ENCODE assay signal across 30 mouse cellular contexts in genomic region chr1:120558341-120559285, GRCm38 (mm10). TPM values are rescaled to one million over a fixed set of nuclear protein-coding genes. Genes with fewer than 3 reads are reported as not detected.
DNase-seq lines count a peak whose midpoint lies in the region; ATAC-seq and TF ChIP-seq lines count a peak whose summit lies in the region.
"Had no signal": no experiment of that assay in that cellular context is flagged by ENCODE, and none has a peak within 500 bp of the region (broad histone marks: within the 10 kb centered on the region; RNA-seq: fewer than 3 reads in every experiment).

No protein-coding gene starts in this region.

- no peak for TF ChIP-seq CTCF in hindbrain, postnatal 0 days (IDR thresholded peaks at IDR 0.05; ENCODE audit: low read depth)

- no peaks in the 10 kb centered on the region for H3K27me3 ChIP-seq in embryonic facial prominence, embryonic 11.5 days (ENCODE audit: control insufficient read depth, insufficient read depth, low read length)
- H3K27me3 ChIP-seq in embryonic facial prominence, embryonic 10.5 days (replicated peaks; ENCODE audit: low read depth, poor library complexity, severe bottlenecking) = no peaks in the 10 kb centered on the region
- no peaks in the 10 kb centered on the region for H3K27me3 ChIP-seq in hindbrain, postnatal 0 days (ENCODE audit: insufficient read depth, low read length)
- H3K27me3 ChIP-seq in hindbrain, embryonic 14.5 days (ENCODE audit: control insufficient read depth, insufficient read depth, low read length) = no peaks in the 10 kb centered on the region

- H3K9me3 ChIP-seq in embryonic facial prominence, embryonic 11.5 days (replicated peaks; ENCODE audit: control insufficient read depth, low read length) = no peaks in the 10 kb centered on the region
- H3K9me3 ChIP-seq in embryonic facial prominence, embryonic 10.5 days = no peaks in the 10 kb centered on the region
- no peaks in the 10 kb centered on the region for H3K9me3 ChIP-seq in hindbrain, postnatal 0 days (ENCODE audit: low read length)
- H3K9me3 ChIP-seq in hindbrain, embryonic 14.5 days (ENCODE audit: control insufficient read depth, low read length) = 0 out of 2 replicates have a peak, but pooled peaks cover 3% of the 10 kb centered on the region
- H3K9me3 ChIP-seq: megakaryocyte, embryonic 14.5 days had no signal

- H3K9ac ChIP-seq in embryonic facial prominence, embryonic 11.5 days (replicated peaks; ENCODE audit: low read length) = no peak overlapping the region
- no peak overlapping the region for H3K9ac ChIP-seq in hindbrain, postnatal 0 days (replicated peaks; ENCODE audit: low read length)
- no peak overlapping the region for H3K9ac ChIP-seq in hindbrain, embryonic 14.5 days
- H3K9ac ChIP-seq: forebrain, postnatal 0 days; liver, postnatal 0 days had no signal

- no peak overlapping the region for H3K27ac ChIP-seq in embryonic facial prominence, embryonic 11.5 days (replicated peaks; ENCODE audit: low read depth, low read length)
- H3K27ac ChIP-seq in embryonic facial prominence, embryonic 10.5 days (replicated peaks) = no peak overlapping the region
- H3K27ac ChIP-seq in hindbrain, postnatal 0 days = no peak overlapping the region
- H3K27ac ChIP-seq in hindbrain, embryonic 14.5 days = no peak overlapping the region

- no peak overlapping the region for H3K4me2 ChIP-seq in embryonic facial prominence, embryonic 11.5 days (ENCODE audit: low read depth, low read length)
- H3K4me2 ChIP-seq in hindbrain, postnatal 0 days (ENCODE audit: low read depth, low read length) = no peak overlapping the region
- H3K4me2 ChIP-seq in hindbrain, embryonic 14.5 days (replicated peaks) = no peak overlapping the region
- H3K4me2 ChIP-seq: liver, embryonic 11.5 days had no signal

- no peaks in the 10 kb centered on the region for H3K36me3 ChIP-seq in embryonic facial prominence, embryonic 11.5 days (replicated peaks; ENCODE audit: control insufficient read depth, insufficient read depth, low read depth, low read length)
- H3K36me3 ChIP-seq in embryonic facial prominence, embryonic 10.5 days (replicated peaks) = no peaks in the 10 kb centered on the region
- no peaks in the 10 kb centered on the region for H3K36me3 ChIP-seq in hindbrain, postnatal 0 days (ENCODE audit: insufficient read depth, low read length)
- no peaks in the 10 kb centered on the region for H3K36me3 ChIP-seq in hindbrain, embryonic 14.5 days (replicated peaks; ENCODE audit: control insufficient read depth, insufficient read depth)

- ATAC-seq in embryonic facial prominence, embryonic 11.5 days (replicated peaks; ENCODE audit: insufficient number of reproducible peaks, low FRiP score, low TSS enrichment, low read depth) = peak; percentile 23; the same call in 1 of the 2 replicates
- ATAC-seq in hindbrain, postnatal 0 days = 0 out of 2 replicates have a peak, but pooled peaks have one; percentile 21
- no peak for ATAC-seq in hindbrain, embryonic 14.5 days (ENCODE audit: low FRiP score)
- ATAC-seq: forebrain, postnatal 0 days; liver, postnatal 0 days had no signal

- no peak for DNase-seq in embryonic facial prominence, embryonic 11.5 days (ENCODE audit: low spot score)
- no peak for DNase-seq in embryonic facial prominence, embryonic 10.5 days (ENCODE audit: low spot score)
- no peak for DNase-seq in hindbrain, postnatal 0 days (ENCODE audit: low spot score)
- no peak for DNase-seq in hindbrain, embryonic 14.5 days (ENCODE audit: low spot score)
- DNase-seq in lung, postnatal 10 days = peak; percentile 22
- no peak for DNase-seq in lung, postnatal 36 days
- no peak for DNase-seq in thymus, postnatal 0 days (ENCODE audit: low spot score)
- DNase-seq: adrenal gland, postnatal 14 days; cerebellum, adult 2 months; cerebellum, postnatal 36 days; embryo, embryonic 11 days; forebrain, postnatal 0 days; gastrocnemius, postnatal 14 days; heart, adult 18-20 months; kidney, adult 2 months; kidney, postnatal 10 days; left cerebral cortex, postnatal 4 days; liver, postnatal 0 days; midbrain, embryonic 14.5 days; retina, postnatal 1 day; right cerebral cortex, postnatal 25 days; spleen, adult 18-20 months; thymus, postnatal 36 days had no signal

- WGBS in embryonic facial prominence, embryonic 11.5 days = 82% methylated on average over 9 of the region's 9 CpGs
- WGBS in embryonic facial prominence, embryonic 10.5 days = 82% methylated on average over 9 of the region's 9 CpGs
- WGBS in hindbrain, postnatal 0 days = 71% methylated on average over 9 of the region's 9 CpGs
- WGBS in hindbrain, embryonic 14.5 days = 77% methylated on average over 9 of the region's 9 CpGs

- H3K4me3 ChIP-seq in embryonic facial prominence, embryonic 11.5 days (ENCODE audit: low read depth, low read length) = no peak overlapping the region
- H3K4me3 ChIP-seq in embryonic facial prominence, embryonic 10.5 days = no peak overlapping the region
- H3K4me3 ChIP-seq in hindbrain, postnatal 0 days (ENCODE audit: low read length) = no peak overlapping the region
- H3K4me3 ChIP-seq in hindbrain, embryonic 14.5 days (replicated peaks; ENCODE audit: low read length) = no peak overlapping the region
- H3K4me3 ChIP-seq: megakaryocyte, embryonic 14.5 days had no signal

- no peaks in the 10 kb centered on the region for H3K4me1 ChIP-seq in embryonic facial prominence, embryonic 11.5 days (ENCODE audit: control insufficient read depth, insufficient read depth, low read length)
- H3K4me1 ChIP-seq in embryonic facial prominence, embryonic 10.5 days = no peaks in the 10 kb centered on the region
- no peaks in the 10 kb centered on the region for H3K4me1 ChIP-seq in hindbrain, postnatal 0 days (ENCODE audit: insufficient read depth, low read length)
- H3K4me1 ChIP-seq in hindbrain, embryonic 14.5 days (replicated peaks; ENCODE audit: control insufficient read depth, insufficient read depth, low read length) = no peaks in the 10 kb centered on the region
- H3K4me1 ChIP-seq: megakaryocyte, embryonic 14.5 days had no signal

RNA-seq across cellular contexts. Expression of gene En1, which starts 43.6 kb away (rescaled TPM):
- 1.0 and 1.4 TPM in 2 replicates for polyA plus RNA-seq in embryonic facial prominence, embryonic 11.5 days (2014; fragmentation: Nextera tagmentation; extraction: Ambion mirVana)
- 0.30 and 0.47 TPM in 2 replicates for polyA plus RNA-seq in embryonic facial prominence, embryonic 10.5 days (2016; fragmentation: Nextera tagmentation; extraction: Ambion mirVana)
- total RNA-seq in hindbrain, postnatal 0 days (2014; rRNA removed) = 13.0 and 13.2 TPM in 2 replicates
- polyA plus RNA-seq in hindbrain, postnatal 0 days (2015; fragmentation: Nextera tagmentation; extraction: Ambion mirVana) = 6.3 and 6.9 TPM in 2 replicates
- 2.7 and 6.2 TPM in 2 replicates for polyA plus RNA-seq in hindbrain, embryonic 14.5 days (2014; fragmentation: Nextera tagmentation; extraction: Ambion mirVana)
- polyA plus RNA-seq in thymus, postnatal 0 days (2015; fragmentation: Nextera tagmentation; extraction: Ambion mirVana) = 0.05 TPM in 1 of 2 replicates, not detected in the other
- total RNA-seq: adrenal gland, postnatal 14 days; heart, adult 18-20 months; hematopoietic stem cell, adult 5-6 weeks; layer of hippocampus, adult 18-20 months; left cerebral cortex, adult 8-10 months had no signal
- polyA plus RNA-seq: liver, postnatal 0 days had no signal

RNA-seq across cellular contexts. Expression of gene Marco, which starts 53.8 kb away (rescaled TPM):
- polyA plus RNA-seq in embryonic facial prominence, embryonic 11.5 days (2014; fragmentation: Nextera tagmentation; extraction: Ambion mirVana) = 0.10 TPM in 1 of 2 replicates, not detected in the other
- polyA plus RNA-seq in embryonic facial prominence, embryonic 10.5 days (2016; fragmentation: Nextera tagmentation; extraction: Ambion mirVana) = not detected in 2 replicates
- total RNA-seq in hindbrain, postnatal 0 days (2014; rRNA removed) = not detected in 2 replicates
- polyA plus RNA-seq in hindbrain, postnatal 0 days (2015; fragmentation: Nextera tagmentation; extraction: Ambion mirVana) = 0.15 TPM in 1 of 2 replicates, not detected in the other
- polyA plus RNA-seq in hindbrain, embryonic 14.5 days (2014; fragmentation: Nextera tagmentation; extraction: Ambion mirVana) = 0.21 TPM in 1 of 2 replicates, not detected in the other
- 0.38 and 0.63 TPM in 2 replicates for polyA plus RNA-seq in thymus, postnatal 0 days (2015; fragmentation: Nextera tagmentation; extraction: Ambion mirVana)
- total RNA-seq: forebrain, postnatal 0 days; gastrocnemius, postnatal 14 days; hematopoietic stem cell, adult 5-6 weeks; layer of hippocampus, adult 18-20 months; layer of hippocampus, postnatal 14 days; left cerebral cortex, adult 8-10 months had no signal
- polyA plus RNA-seq: cerebellum, adult 2 months; forebrain, postnatal 0 days; midbrain, embryonic 14.5 days; testis, adult 2 months had no signal
